Mouse (Mus musculus) megakaryocyte, embryonic 14.5 days (primary cell): ENCODE measurements at regions not wholly inside any gene's neighbourhood (a gene's known extent, or its start where the extent isn't known, plus 50 kb on each side); places are given as distances from the start of the nearest gene placed in this dataset.

Experiments used
- H3K27me3 ChIP-seq: replicated peaks from 2 replicates; pipeline ENCODE3; 2012; ENCODE audit warnings: inconsistent platforms
- H3K36me3 ChIP-seq: replicated peaks from 2 replicates; pipeline ENCODE3; 2012; ENCODE audit warnings: low read length, inconsistent platforms, mixed read lengths
- H3K4me1 ChIP-seq: 2 replicates; pipeline ENCODE4 v1.6.1; 2012; ENCODE audit warnings: inconsistent platforms
- H3K4me3 ChIP-seq: replicated peaks from 2 replicates; pipeline ENCODE3; 2012; ENCODE audit warnings: moderate library complexity, mild to moderate bottlenecking, inconsistent platforms
- H3K9me3 ChIP-seq: 2 replicates; pipeline ENCODE4 v1.6.1; 2012; ENCODE audit warnings: inconsistent platforms
- FLI1 ChIP-seq: IDR thresholded peaks from 2 replicates; pipeline ENCODE4 v1.6.1; 2012; ENCODE audit warnings: low read length, inconsistent platforms, mixed read lengths
- GATA1 ChIP-seq: IDR thresholded peaks from 3 replicates; pipeline ENCODE4 v1.6.1; 2012; ENCODE audit warnings: mixed read lengths, low read length, inconsistent platforms, borderline replicate concordance

DNA sequence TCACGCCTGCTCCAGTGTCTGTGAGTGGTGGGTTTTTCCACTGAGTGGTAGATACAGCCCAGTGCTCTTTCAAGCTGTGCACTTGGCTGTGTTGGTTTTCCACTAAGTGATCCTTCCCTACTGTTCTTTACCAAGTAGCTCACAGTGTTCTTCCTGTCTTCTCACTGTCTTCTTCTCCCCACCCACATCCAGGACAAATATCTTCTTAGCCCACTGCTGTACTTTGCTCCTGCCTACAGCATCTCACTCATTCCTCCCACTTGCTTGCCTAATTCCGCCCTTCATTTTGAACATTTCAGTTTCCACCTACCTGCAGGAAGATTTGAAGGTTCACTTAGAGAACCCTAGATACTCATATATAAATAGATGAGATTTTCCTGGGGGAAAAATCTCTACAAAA, 213.8 kb upstream of the C030005K15Rik start:
- no peaks in the 10 kb centered on the region for H3K27me3 ChIP-seq
- no peaks in the 10 kb centered on the region for H3K4me1 ChIP-seq
- H3K4me3 ChIP-seq = no peak overlapping the region
- H3K9me3 ChIP-seq = no peaks in the 10 kb centered on the region
- TF ChIP-seq FLI1 = no peak
- TF ChIP-seq GATA1 = no peak
- no peaks in the 10 kb centered on the region for H3K36me3 ChIP-seq

DNA sequence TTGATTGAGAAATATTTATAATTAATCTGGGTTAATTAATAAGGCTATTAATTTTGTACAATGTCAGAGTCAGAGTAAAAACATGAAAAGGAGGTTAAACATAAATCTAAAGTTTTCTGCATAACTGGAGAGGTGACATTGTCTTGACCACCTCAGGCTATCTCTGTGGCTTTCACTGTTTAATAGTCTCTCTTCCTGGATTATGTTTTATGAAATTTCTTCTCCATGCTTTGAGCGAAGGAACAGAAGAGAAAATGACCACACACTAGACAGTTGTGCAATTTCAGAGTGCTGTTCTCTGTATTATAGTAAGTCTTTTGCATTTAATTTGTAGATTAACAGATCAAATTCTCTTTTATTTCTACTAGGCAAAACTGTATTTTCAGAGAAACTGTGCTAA, 239.3 kb upstream of the C030005K15Rik start:
- H3K27me3 ChIP-seq = no peaks in the 10 kb centered on the region
- 0 out of 2 replicates have a peak, but pooled peaks cover 4% of the 10 kb centered on the region for H3K9me3 ChIP-seq
- TF ChIP-seq GATA1 (no peak), FLI1 (no peak)
- H3K4me3 ChIP-seq = no peak overlapping the region
- no peaks in the 10 kb centered on the region for H3K4me1 ChIP-seq
- H3K36me3 ChIP-seq = no peaks in the 10 kb centered on the region

DNA sequence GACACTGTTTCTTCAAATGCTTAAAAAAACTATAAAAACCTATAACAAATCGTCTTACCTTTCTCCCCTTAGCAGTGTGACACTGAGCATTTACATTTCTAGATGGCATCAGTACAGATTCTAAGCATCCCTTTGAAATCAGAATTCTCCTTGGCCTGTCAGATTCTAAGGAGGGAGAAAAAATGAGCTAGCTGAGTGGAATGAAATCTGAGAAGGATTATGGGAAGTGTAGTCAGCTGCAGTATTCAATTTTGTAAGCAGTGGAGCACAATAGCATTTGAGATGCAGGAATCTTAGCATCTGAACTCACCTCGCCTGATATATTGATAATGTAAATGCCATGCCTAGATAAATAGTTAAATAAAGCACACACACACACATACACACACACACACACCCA, 240.4 kb upstream of the C030005K15Rik start:
- TF ChIP-seq GATA1 (no peak), FLI1 (no peak)
- H3K4me3 ChIP-seq = no peak overlapping the region
- no peaks in the 10 kb centered on the region for H3K36me3 ChIP-seq
- H3K27me3 ChIP-seq = no peaks in the 10 kb centered on the region
- H3K4me1 ChIP-seq = no peaks in the 10 kb centered on the region
- H3K9me3 ChIP-seq = 0 out of 2 replicates have a peak, but pooled peaks cover 4% of the 10 kb centered on the region

DNA sequence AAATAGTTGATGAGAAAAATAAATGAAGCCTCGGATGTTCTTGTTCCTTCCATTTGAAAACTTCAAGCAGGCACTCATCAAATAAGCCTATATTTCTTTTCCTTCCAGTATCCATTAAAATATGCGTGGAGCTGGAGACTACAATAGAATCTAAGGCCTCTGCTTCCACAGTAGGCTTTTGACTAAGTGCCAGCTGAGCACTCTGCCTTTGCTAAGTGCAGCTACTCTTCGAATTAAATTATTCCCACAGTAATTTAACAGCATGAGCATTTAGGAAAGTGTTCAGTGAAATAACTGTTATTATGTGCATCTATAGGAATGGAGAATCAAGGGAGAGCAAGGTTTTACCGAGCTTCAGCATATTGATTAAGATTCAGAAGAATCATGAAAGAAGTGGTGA, 280.5 kb upstream of the C030005K15Rik start:
- no peaks in the 10 kb centered on the region for H3K4me1 ChIP-seq
- H3K4me3 ChIP-seq = no peak overlapping the region
- H3K9me3 ChIP-seq = peaks cover 5% of the 10 kb centered on the region; the same call in 1 of the 2 replicates
- H3K27me3 ChIP-seq = no peaks in the 10 kb centered on the region
- TF ChIP-seq GATA1 (no peak), FLI1 (no peak)
- no peaks in the 10 kb centered on the region for H3K36me3 ChIP-seq

DNA sequence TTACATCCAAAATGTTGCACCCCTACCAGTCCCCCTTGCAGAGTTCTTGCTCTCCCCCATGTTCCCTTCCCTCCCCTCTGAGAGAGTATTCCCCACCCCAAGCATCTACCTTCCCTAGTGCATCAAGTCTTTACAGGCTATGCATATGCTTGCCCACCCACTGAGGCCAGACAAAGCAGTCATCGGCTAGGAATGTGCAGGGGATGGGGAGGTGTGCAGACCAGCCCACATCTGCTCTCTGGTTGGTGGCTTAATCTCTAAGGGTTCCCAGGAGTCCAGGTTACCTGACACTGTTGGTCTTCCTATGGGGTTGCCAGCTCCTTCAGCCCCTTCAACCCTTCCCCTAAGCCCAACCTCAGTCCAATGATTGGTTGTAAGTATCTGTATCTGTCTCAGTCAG, 281.8 kb upstream of the C030005K15Rik start:
- H3K9me3 ChIP-seq = peaks cover 5% of the 10 kb centered on the region; the same call in 1 of the 2 replicates
- no peaks in the 10 kb centered on the region for H3K27me3 ChIP-seq
- no peak for TF ChIP-seq FLI1
- TF ChIP-seq GATA1 = no peak

DNA sequence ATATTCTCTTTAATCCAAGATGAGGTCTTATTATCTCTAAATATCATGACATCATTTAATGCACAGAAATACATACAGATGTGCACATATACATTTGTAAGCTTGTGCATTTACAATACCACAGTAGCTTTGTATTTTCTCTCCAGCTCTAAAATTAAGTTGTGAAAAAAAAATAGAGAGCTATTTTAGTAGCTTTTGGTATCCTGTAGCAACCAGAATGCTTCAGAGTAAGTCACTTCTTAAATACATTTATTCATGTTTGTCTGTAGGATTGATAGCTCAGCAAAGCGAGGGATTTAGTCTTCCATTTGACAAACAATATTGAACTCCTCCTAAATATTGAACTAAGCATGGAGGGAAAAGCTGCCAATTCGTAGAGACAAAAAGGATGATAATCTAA, 286.4 kb upstream of the C030005K15Rik start:
- Histone ChIP-seq H3K4me3 (no peak overlapping the region), H3K4me1 (no peaks in the 10 kb centered on the region), H3K27me3 (no peaks in the 10 kb centered on the region), H3K36me3 (no peaks in the 10 kb centered on the region), H3K9me3 (peaks cover 5% of the 10 kb centered on the region; the same call in 1 of the 2 replicates)
- TF ChIP-seq GATA1 (no peak), FLI1 (no peak)

More for the DNA sequence above, 281.8 kb upstream of the C030005K15Rik start:
- H3K4me1 ChIP-seq = no peaks in the 10 kb centered on the region
- H3K36me3 ChIP-seq = no peaks in the 10 kb centered on the region
- no peak overlapping the region for H3K4me3 ChIP-seq

DNA sequence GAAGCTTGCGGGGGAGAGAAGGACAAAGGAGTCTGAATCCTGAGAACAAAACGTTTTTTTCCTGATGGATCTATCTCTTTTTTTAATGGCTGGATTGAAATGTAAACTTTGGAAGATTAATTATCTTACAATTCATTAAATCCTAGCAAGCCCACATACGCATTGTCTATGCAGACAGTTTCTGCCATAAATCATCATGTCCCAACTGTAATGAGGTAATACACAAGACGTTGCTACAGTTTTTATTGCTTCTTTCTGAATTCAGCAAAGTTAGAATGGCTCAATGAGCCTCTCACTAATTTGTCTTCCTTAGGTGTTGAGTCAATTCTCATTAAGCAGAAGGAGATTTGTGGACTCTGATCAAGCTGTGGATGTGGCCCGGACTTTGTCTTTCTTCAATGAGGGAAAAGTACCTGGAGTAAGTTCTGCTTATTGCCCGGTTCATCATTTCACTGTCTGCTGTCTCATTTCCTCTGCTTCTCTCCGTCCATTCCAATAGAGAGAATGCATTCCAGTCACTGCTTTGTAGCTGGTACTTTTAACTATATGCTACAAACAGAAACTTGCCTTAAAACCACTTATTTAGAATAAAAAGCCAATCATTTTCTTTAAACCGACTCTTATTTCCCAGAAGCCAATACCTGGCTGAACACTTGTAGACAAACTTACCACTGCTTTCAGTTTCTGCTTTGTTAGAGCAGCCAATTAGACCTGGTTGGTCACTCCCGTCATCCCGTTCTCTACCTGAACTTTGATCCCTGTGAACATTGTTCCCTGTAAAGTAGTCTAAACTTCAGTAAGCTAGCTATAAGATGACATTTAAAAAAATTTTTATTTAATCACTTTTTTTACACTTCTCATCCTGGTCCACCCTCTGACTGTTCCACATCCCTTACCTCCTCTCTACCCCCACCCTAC, 288.7 kb upstream of the C030005K15Rik start:
- Histone ChIP-seq H3K27me3 (no peaks in the 10 kb centered on the region), H3K4me1 (no peaks in the 10 kb centered on the region), H3K4me3 (no peak overlapping the region), H3K36me3 (no peaks in the 10 kb centered on the region), H3K9me3 (no peaks in the 10 kb centered on the region)
- no peak for TF ChIP-seq GATA1
- no peak for TF ChIP-seq FLI1

DNA sequence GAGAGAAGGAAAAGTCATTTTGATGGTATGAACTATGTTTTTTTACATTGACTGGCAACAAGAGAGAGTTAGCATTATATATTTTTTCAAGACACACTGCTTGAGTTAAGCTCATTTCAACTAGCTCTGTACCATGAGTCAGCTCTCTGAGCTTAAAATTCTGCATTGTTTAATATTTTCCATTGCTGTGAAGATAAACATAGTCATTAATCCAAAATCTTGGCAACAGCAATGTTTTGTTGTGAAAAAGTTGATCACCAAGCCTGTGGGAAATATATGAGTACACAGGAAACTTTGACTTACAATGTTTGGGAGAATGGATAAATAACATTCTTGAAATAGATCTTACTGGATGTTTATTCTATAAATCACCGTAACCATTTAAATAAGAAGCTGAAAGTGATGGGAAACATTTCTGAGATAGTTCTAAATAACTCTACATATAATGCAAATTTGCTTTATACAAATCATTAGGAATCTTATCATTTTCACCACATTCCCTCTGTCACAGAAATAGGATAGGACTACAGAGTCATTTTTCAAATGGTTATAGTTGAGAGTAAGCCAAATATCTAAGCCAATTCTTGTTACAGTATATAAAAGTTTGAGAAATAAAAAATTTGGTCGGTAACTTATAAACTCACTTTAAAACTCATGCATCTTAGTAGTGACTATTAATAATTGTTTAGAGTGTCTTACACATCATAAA, 290.2 kb upstream of the C030005K15Rik start:
- TF ChIP-seq FLI1 (no peak), GATA1 (no peak)
- H3K27me3 ChIP-seq = no peaks in the 10 kb centered on the region
- no peak overlapping the region for H3K4me3 ChIP-seq
- no peaks in the 10 kb centered on the region for H3K4me1 ChIP-seq
- H3K9me3 ChIP-seq = no peaks in the 10 kb centered on the region
- H3K36me3 ChIP-seq = no peaks in the 10 kb centered on the region

DNA sequence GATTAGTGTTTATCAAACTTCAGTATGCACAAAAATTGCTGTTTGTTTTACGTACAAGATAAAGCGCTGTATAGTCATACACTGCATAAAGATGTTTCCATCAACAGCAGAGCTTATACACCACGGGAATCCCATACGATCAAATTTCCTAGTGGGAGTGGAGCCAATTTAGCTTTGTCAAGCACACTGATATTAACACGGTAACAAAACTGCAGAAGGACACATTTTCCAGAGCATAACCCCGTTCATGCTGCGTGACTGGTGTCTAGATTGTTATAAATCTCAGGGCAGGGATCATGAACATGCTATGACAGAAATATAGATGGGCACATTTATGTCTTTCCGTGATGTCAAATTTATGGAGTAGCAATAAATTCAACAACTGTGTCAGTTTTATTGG, 302.6 kb upstream of the C030005K15Rik start:
- no peak overlapping the region for H3K4me3 ChIP-seq
- H3K36me3 ChIP-seq = no peaks in the 10 kb centered on the region
- H3K27me3 ChIP-seq = no peaks in the 10 kb centered on the region
- TF ChIP-seq FLI1 (no peak), GATA1 (no peak)
- no peaks in the 10 kb centered on the region for H3K4me1 ChIP-seq
- H3K9me3 ChIP-seq = peaks cover 2% of the 10 kb centered on the region; the same call in 1 of the 2 replicates

DNA sequence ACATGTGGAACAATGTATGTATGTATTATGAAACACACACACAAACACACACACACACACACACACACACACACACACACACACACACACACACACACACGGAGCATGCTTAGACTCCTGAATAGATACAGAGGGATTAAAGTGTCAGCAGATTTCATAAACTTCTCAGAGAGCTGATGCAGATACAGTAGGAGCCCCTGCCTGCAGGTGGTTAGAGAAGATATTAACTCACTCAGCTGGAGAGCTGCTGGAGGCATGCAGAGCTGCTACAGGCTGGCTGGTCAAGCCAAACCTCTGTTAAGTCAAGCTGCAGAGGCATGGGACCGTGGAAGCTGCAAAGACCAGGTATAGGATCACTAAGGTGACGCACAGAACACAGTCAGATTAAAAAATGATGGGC, 303.1 kb upstream of the C030005K15Rik start:
- Histone ChIP-seq H3K4me1 (no peaks in the 10 kb centered on the region), H3K9me3 (no peaks in the 10 kb centered on the region), H3K27me3 (no peaks in the 10 kb centered on the region), H3K4me3 (no peak overlapping the region), H3K36me3 (no peaks in the 10 kb centered on the region)
- no peak for TF ChIP-seq FLI1
- no peak for TF ChIP-seq GATA1
